Mouse (Mus musculus): ENCODE measurements around the gene Pld3.

DNA sequence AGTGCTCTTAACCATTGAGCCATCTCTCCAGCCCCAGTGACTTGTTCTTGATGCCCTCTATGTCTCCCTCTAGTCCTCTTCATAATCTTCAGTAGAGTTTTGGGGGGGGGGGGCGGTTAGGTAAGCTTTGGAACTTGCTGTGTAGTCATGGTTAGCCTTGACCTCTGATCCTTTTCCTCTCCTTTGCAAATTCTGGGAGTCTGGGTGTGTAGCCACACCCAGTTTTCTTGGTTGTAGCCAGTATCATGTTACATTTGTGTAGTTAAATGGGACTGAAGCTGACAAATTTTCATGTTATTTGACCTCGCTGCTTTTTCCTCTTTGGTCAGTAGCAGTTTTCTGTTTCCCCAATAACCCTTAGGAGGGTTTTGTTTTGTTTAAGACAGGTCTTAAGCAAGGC lies 33.8 kb upstream of the Pld3 start:
- TF ChIP-seq CTCF (IDR thresholded peaks at IDR 0.05; ENCODE audit: extremely low read depth, insufficient read depth, low read length) (no peak), POLR2A (IDR thresholded peaks at IDR 0.05; ENCODE audit: extremely low read depth, insufficient read depth, low read length) (no peak)

All from cortical plate, adult 2 months (tissue).